Mouse (Mus musculus): Measurements from ENCODE around the gene Wdr77. TPM values are rescaled to one million over a fixed set of nuclear protein-coding genes. Genes with fewer than 3 reads are reported as not detected.

Gene Wdr77
- polyA plus RNA-seq, 1 experiment from 2014 or later, result 85.9 TPM

- peaks cover 4% of the 10 kb centered on the region for H3K36me3 ChIP-seq (ENCODE audit: control insufficient read depth, insufficient read depth)
- ATAC-seq (replicated peaks; ENCODE audit: extremely low read depth, insufficient read depth, low FRiP score), result no peak
- H3K4me2 ChIP-seq (ENCODE audit: low read depth, low read length), result no peak overlapping the region
- WGBS, result 87% methylated on average over 6 of the region's 6 CpGs
- H3K9ac ChIP-seq (ENCODE audit: low read length), result no peak overlapping the region
- no peak overlapping the region for H3K4me3 ChIP-seq (ENCODE audit: low read length)
- no peaks in the 10 kb centered on the region for H3K27me3 ChIP-seq (ENCODE audit: control insufficient read depth, insufficient read depth, low read length)
- H3K27ac ChIP-seq (ENCODE audit: low read length), result no peak overlapping the region
- no peaks in the 10 kb centered on the region for H3K9me3 ChIP-seq (replicated peaks; ENCODE audit: control insufficient read depth, low read length)
- H3K4me1 ChIP-seq (ENCODE audit: control insufficient read depth, insufficient read depth, low read length), result peaks cover 14% of the 10 kb centered on the region
These were observed 25.2 kb upstream of the Wdr77 start for GRCm38 (mm10) chr3:105933926-105934325.

DNA sequence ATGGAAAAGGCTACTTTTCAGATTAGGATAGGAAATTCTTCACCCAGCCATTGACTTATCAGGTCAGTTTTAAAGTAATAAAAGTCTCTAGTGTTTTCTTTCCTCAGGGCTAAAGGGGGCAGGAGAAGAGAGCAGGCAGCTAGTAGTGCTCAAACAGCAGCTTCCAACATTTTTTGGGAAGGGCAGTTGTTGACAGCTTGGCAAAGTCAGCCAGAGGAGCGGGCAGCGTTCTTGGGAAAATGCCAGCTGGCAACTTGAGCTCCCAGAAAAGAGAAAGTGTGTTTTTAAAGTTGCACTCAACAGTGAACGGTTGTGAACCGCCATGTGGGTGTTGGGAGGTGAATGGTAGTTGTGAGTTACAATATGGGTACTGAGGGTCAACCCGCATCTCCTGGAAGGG lies 24.1 kb upstream of the Wdr77 start:
- Histone ChIP-seq H3K4me3 (ENCODE audit: low read length) (no peak overlapping the region), H3K4me1 (ENCODE audit: control insufficient read depth, insufficient read depth, low read length) (peaks cover 14% of the 10 kb centered on the region), H3K36me3 (ENCODE audit: control insufficient read depth, insufficient read depth) (peaks cover 4% of the 10 kb centered on the region), H3K4me2 (ENCODE audit: low read depth, low read length) (peak overlapping the region; percentile 16; the same call in 1 of the 2 replicates), H3K9ac (ENCODE audit: low read length) (no peak overlapping the region), H3K27me3 (ENCODE audit: control insufficient read depth, insufficient read depth, low read length) (no peaks in the 10 kb centered on the region), H3K9me3 (replicated peaks; ENCODE audit: control insufficient read depth, low read length) (no peaks in the 10 kb centered on the region), H3K27ac (ENCODE audit: low read length) (peak overlapping the region; percentile 66)
- WGBS, result 27% methylated on average over 5 of the region's 5 CpGs
- ATAC-seq (replicated peaks; ENCODE audit: extremely low read depth, insufficient read depth, low FRiP score), result peak; percentile 74; the same call in 1 of the 2 replicates

DNA sequence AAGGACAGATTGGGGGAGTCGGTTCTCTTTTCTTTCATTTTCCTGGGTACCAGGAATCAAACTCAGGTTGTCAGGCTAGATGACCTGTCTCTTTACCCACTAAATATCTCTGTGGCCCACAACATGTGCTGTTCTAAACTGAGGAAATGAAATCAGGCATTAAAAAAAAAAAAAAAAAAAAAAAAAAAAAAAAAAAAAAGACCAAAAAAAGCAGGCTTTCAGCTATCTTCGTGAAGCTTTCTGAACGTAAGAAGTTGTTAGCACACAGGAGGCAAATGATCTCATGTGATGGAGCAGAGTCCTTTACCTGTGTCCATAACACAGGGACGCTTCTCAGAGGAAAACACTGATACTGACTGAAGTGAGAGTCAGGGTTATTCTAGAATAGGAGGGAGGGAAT lies 23.1 kb upstream of the Wdr77 start:
- no peaks in the 10 kb centered on the region for H3K9me3 ChIP-seq (replicated peaks; ENCODE audit: control insufficient read depth, low read length)
- peaks cover 9% of the 10 kb centered on the region for H3K36me3 ChIP-seq (ENCODE audit: control insufficient read depth, insufficient read depth)
- H3K9ac ChIP-seq (ENCODE audit: low read length), result no peak overlapping the region
- H3K27me3 ChIP-seq (ENCODE audit: control insufficient read depth, insufficient read depth, low read length), result no peaks in the 10 kb centered on the region
- WGBS, result 70% methylated on average over 4 of the region's 4 CpGs
- no peak for ATAC-seq (replicated peaks; ENCODE audit: extremely low read depth, insufficient read depth, low FRiP score)
- no peak overlapping the region for H3K27ac ChIP-seq (ENCODE audit: low read length)
- no peak overlapping the region for H3K4me2 ChIP-seq (ENCODE audit: low read depth, low read length)
- no peak overlapping the region for H3K4me3 ChIP-seq (ENCODE audit: low read length)
- peaks cover 14% of the 10 kb centered on the region for H3K4me1 ChIP-seq (ENCODE audit: control insufficient read depth, insufficient read depth, low read length)

GRCm38 (mm10) chr3:105951348-105951747 lies 7.8 kb upstream of the Wdr77 start:
- peaks cover 6% of the 10 kb centered on the region for H3K4me1 ChIP-seq (ENCODE audit: control insufficient read depth, insufficient read depth, low read length)
- H3K9me3 ChIP-seq (replicated peaks; ENCODE audit: control insufficient read depth, low read length), result no peaks in the 10 kb centered on the region
- H3K27me3 ChIP-seq (ENCODE audit: control insufficient read depth, insufficient read depth, low read length), result no peaks in the 10 kb centered on the region
- WGBS, result 90% methylated on average over 7 of the region's 7 CpGs
- H3K36me3 ChIP-seq (ENCODE audit: control insufficient read depth, insufficient read depth), result peaks cover 54% of the 10 kb centered on the region
- no peak overlapping the region for H3K4me2 ChIP-seq (ENCODE audit: low read depth, low read length)
- H3K9ac ChIP-seq (ENCODE audit: low read length), result no peak overlapping the region
- no peak overlapping the region for H3K27ac ChIP-seq (ENCODE audit: low read length)
- ATAC-seq (replicated peaks; ENCODE audit: extremely low read depth, insufficient read depth, low FRiP score), result no peak
- H3K4me3 ChIP-seq (ENCODE audit: low read length), result no peak overlapping the region

- peak overlapping the region; percentile 95 for H3K4me3 ChIP-seq (ENCODE audit: low read length)
- no peaks in the 10 kb centered on the region for H3K9me3 ChIP-seq (replicated peaks; ENCODE audit: control insufficient read depth, low read length)
- H3K4me2 ChIP-seq (ENCODE audit: low read depth, low read length), result peak overlapping the region; percentile 73
- no peaks in the 10 kb centered on the region for H3K27me3 ChIP-seq (ENCODE audit: control insufficient read depth, insufficient read depth, low read length)
- peaks cover 26% of the 10 kb centered on the region for H3K4me1 ChIP-seq (ENCODE audit: control insufficient read depth, insufficient read depth, low read length)
- WGBS, result 88% methylated on average over 1 of the region's 1 CpGs
- H3K36me3 ChIP-seq (ENCODE audit: control insufficient read depth, insufficient read depth), result peaks cover 25% of the 10 kb centered on the region
- H3K9ac ChIP-seq (ENCODE audit: low read length), result peak overlapping the region; percentile 96
- no peak overlapping the region for H3K27ac ChIP-seq (ENCODE audit: low read length)
- ATAC-seq (replicated peaks; ENCODE audit: extremely low read depth, insufficient read depth, low FRiP score), result no peak
These were observed 1.9 kb upstream of the Wdr77 start for GRCm38 (mm10) chr3:105957235-105957634.

DNA sequence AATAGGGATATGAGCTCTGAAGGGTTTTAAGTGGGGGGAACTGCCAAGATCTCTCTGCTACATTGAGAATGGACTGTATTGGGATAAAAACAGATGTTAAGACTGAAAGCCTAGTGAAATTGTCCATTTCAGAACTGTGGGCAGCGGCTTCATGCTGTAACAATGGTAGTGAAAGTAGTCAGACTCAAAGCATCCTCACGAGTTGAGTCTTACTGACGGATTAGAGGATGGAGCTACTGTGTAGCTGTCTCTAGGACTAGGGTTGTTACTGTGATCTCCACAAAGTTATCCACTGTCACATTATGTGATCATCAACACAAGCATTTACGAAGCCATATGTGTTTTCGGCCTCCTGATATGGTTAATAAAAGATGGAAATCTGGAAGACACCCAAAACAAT lies 965 bp upstream of the Wdr77 start:
- peaks cover 24% of the 10 kb centered on the region for H3K36me3 ChIP-seq (ENCODE audit: control insufficient read depth, insufficient read depth)
- peaks cover 26% of the 10 kb centered on the region for H3K4me1 ChIP-seq (ENCODE audit: control insufficient read depth, insufficient read depth, low read length)
- no peaks in the 10 kb centered on the region for H3K27me3 ChIP-seq (ENCODE audit: control insufficient read depth, insufficient read depth, low read length)
- peak overlapping the region; percentile 94 for H3K27ac ChIP-seq (ENCODE audit: low read length)
- peak overlapping the region; percentile 96 for H3K9ac ChIP-seq (ENCODE audit: low read length)
- WGBS, result 28% methylated on average over 5 of the region's 5 CpGs
- H3K4me2 ChIP-seq (ENCODE audit: low read depth, low read length), result peak overlapping the region; percentile 73
- H3K9me3 ChIP-seq (replicated peaks; ENCODE audit: control insufficient read depth, low read length), result no peaks in the 10 kb centered on the region
- peak overlapping the region; percentile 95 for H3K4me3 ChIP-seq (ENCODE audit: low read length)
- ATAC-seq (replicated peaks; ENCODE audit: extremely low read depth, insufficient read depth, low FRiP score), result no peak

DNA sequence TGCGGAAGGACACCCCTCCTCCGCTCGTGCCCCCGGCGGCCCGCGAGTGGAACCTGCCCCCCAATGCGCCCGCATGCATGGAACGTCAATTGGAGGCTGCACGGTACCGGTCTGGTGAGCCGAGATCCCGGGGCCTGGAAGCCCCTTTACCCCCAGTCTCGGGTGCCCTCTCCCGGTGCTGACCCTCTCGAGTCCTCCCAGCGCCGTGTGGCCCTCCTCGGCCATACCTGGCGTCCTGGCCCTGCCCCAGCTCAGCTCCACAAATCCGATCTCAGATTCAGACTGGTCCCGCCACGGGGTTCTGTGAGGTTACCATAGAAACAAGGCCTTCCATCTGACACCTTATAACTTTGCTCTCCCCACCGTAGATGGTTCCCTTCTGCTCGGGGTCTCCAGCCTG lies 416 bp downstream of the Wdr77 start:
- Histone ChIP-seq H3K9ac (ENCODE audit: low read length) (peak overlapping the region; percentile 97), H3K27ac (ENCODE audit: low read length) (peak overlapping the region; percentile 71), H3K36me3 (ENCODE audit: control insufficient read depth, insufficient read depth) (peaks cover 30% of the 10 kb centered on the region), H3K4me2 (ENCODE audit: low read depth, low read length) (peak overlapping the region; percentile 96), H3K4me3 (ENCODE audit: low read length) (peak overlapping the region; percentile 95), H3K27me3 (ENCODE audit: control insufficient read depth, insufficient read depth, low read length) (no peaks in the 10 kb centered on the region), H3K9me3 (replicated peaks; ENCODE audit: control insufficient read depth, low read length) (no peaks in the 10 kb centered on the region), H3K4me1 (ENCODE audit: control insufficient read depth, insufficient read depth, low read length) (peaks cover 26% of the 10 kb centered on the region)
- ATAC-seq (replicated peaks; ENCODE audit: extremely low read depth, insufficient read depth, low FRiP score), result peak; percentile 38; the same call in 1 of the 2 replicates
- under 1% methylated on average over 26 of the region's 26 CpGs for WGBS

DNA sequence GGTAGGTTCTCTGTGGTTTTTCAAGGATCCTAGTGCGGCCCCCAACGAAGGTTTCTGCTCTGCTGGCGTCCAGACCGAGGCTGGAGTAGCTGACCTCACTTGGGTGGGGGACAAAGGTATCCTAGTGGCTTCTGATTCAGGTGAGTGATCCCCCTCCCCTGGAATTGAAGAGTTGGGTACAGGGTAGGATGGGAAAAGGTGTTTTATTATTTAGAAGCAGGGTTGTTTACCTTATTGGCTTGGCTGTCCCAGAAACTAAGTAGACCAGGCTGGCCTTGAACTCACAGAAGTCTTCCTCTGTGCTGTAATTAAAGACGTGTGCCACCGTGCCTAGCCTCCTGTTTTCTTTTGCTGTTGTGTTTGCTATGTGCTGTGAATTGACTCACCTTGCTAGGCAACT lies 830 bp downstream of the Wdr77 start, which contains the start of gene Atp5f1:
Atp5f1 (minus strand) TSS at position 101 of the 400 bp plus-strand sequence.
- WGBS, result 7% methylated on average over 6 of the region's 6 CpGs
- Histone ChIP-seq H3K9me3 (replicated peaks; ENCODE audit: control insufficient read depth, low read length) (no peaks in the 10 kb centered on the region), H3K27ac (ENCODE audit: low read length) (peak within 1 kb of the TSS; percentile 94), H3K4me2 (ENCODE audit: low read depth, low read length) (peak within 1 kb of the TSS; percentile 96), H3K4me3 (ENCODE audit: low read length) (peak within 1 kb of the TSS; percentile 95), H3K4me1 (ENCODE audit: control insufficient read depth, insufficient read depth, low read length) (peaks cover 22% of the 10 kb centered on the region), H3K9ac (ENCODE audit: low read length) (peak within 1 kb of the TSS; percentile 97), H3K36me3 (ENCODE audit: control insufficient read depth, insufficient read depth) (peaks cover 33% of the 10 kb centered on the region), H3K27me3 (ENCODE audit: control insufficient read depth, insufficient read depth, low read length) (no peaks in the 10 kb centered on the region)
- no peak for ATAC-seq (replicated peaks; ENCODE audit: extremely low read depth, insufficient read depth, low FRiP score)

GRCm38 (mm10) chr3:105960700-105961099 lies 1.5 kb downstream of the Wdr77 start:
- Histone ChIP-seq H3K9me3 (replicated peaks; ENCODE audit: control insufficient read depth, low read length) (no peaks in the 10 kb centered on the region), H3K27ac (ENCODE audit: low read length) (no peak overlapping the region), H3K4me2 (ENCODE audit: low read depth, low read length) (no peak overlapping the region), H3K4me1 (ENCODE audit: control insufficient read depth, insufficient read depth, low read length) (peaks cover 22% of the 10 kb centered on the region), H3K9ac (ENCODE audit: low read length) (no peak overlapping the region), H3K4me3 (ENCODE audit: low read length) (no peak overlapping the region), H3K27me3 (ENCODE audit: control insufficient read depth, insufficient read depth, low read length) (no peaks in the 10 kb centered on the region), H3K36me3 (ENCODE audit: control insufficient read depth, insufficient read depth) (peaks cover 38% of the 10 kb centered on the region)
- 95% methylated on average over 2 of the region's 2 CpGs for WGBS
- no peak for ATAC-seq (replicated peaks; ENCODE audit: extremely low read depth, insufficient read depth, low FRiP score)
